Mouse (Mus musculus) gastrocnemius, postnatal 36 days (tissue): ENCODE data around the gene Cct4. TPM values are rescaled to one million over a fixed set of nuclear protein-coding genes. Genes with fewer than 3 reads are reported as not detected.

Experiments used
- DNase-seq, 2 experiments: peaks; one replicate each; pipeline ENCODE4 v3.0.0; 2022
- intact Hi-C: fragments of 180-260 bp; cut with DNase I; formaldehyde crosslinking; loops from one replicate; pipeline ENCODE4 v1.15.1; 2025
- long read RNA-seq, 2 experiments: library from polyadenylated mRNA; stranded (forward); transcript quantifications; one replicate each; pipeline ENCODE4 v2.0.0; 2021
- total RNA-seq, 2 experiments: library from RNA; stranded (reverse); gene quantifications; 2 replicates each; pipeline ENCODE4 v1.2.3; 2021

Cct4 gene
- 10 to 100 TPM; 88.5 to 98.1 TPM for total RNA-seq
- long read RNA-seq, experiment 1, transcript Cct4-204 (14 exons, 2,484 nt): major isoform, 106 of 112 reads
- long read RNA-seq, experiment 1, partial matches to known transcripts: 6 of 112 reads
- long read RNA-seq, experiment 1, other reads (novel, unspliced or antisense): 0 of 112 reads
- long read RNA-seq, experiment 2, transcript Cct4-204 (14 exons, 2,484 nt): major isoform, 141 of 150 reads
- long read RNA-seq, experiment 2, partial matches to known transcripts: 1 of 150 reads
- long read RNA-seq, experiment 2, other reads (novel, unspliced or antisense): 8 of 150 reads

DNA sequence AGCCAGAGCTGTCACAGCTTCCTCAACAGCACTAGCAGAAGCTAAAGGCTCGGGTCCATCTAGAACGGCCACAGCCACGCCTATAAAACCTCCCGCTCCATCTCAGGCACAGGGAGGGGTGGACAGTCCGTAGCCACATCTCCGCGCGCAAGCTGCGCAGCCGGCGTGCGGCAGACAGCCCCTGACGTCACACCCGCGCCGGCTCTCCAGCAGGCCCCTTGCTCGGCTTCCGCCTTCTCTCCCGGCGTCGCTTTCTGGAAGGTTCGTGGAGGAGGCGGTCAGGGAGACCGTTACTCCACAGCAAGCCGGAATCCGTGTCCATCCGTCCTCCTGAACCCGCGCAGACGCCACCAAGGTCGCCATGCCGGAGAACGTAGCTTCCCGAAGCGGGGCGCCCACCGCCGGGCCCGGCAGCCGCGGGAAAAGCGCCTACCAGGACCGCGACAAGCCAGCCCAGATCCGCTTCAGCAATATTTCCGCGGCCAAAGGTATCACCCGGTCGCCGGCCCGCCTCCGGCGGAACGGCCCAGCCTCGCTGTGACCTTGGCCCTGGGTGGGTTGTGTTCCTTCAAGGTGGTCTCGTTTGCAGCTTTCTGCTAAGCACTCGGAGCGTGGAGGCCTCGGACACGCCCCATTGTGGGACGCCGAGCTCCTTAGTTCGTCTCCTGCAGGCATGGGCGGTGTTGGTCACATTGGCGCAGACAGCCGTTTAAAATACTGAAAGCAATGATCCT, at the start of gene Cct4:
Gene Cct4, plus strand, starts transcription at position 127 of the 734 bp plus-strand sequence.
- intact Hi-C loops: no loop called here
- DNase-seq: peak; percentile 87 to 89

DNA sequence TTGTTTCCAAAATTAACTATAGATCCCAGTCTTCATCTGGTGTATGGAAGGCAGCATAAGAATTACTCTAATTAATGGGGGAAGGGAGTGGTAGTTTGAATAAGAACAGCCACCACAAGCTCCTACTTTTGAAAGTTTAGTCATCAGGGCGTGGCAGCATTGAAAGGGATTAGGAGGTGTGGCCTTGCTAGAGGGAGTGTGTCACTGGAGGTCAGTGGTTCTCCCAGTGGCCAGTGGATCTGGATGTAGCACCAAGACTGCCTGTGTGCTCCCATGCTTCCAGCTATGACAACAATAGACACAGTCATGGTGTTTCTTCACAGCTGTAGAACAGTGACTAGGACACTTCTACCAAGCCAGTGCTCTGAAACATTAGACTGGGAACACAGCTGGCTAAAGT, 41.2 kb upstream of the Cct4 start:
- DNase-seq: no peak
- intact Hi-C loops: no loop called here

DNA sequence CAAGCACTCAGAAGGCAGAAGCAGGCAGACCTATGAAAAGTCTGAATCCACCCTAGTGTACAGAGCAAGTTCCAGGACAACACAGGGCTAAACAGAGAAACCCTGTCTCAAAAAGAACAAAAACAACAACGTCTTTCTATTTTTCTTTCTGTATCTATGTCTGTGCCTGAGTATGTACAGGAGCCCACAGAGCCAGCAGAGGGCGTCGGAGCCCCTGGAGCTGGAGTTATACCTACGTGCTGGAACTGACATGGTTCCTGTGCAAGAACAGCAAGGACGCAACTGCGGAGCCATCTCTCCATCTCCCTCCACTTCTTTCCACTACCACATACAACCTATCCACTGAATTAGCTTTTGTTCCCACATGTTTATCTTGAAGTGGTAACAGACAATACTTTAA, 40.2 kb upstream of the Cct4 start:
- intact Hi-C loops: no loop called here
- no peak for DNase-seq

DNA sequence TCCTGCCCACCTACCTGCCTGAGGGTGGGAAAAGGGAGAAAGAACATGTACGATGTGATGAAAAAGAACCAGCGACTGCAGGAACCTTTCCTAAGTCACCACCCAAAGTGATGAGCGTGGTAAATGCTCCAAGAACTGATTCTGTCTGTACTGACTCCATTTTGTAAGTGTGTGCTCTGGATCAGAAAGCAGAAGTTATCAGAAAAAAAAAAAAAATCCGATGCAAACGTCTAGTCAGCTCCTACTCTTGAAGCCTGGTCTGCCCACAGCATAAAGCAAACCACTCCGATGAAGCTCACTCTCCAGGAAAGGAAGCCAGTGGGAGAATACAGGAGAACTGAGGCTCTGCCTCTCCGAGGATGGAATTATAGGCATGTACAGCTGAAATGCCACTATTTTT, 37.7 kb upstream of the Cct4 start:
- intact Hi-C loops: no loop called here
- no peak for DNase-seq

DNA sequence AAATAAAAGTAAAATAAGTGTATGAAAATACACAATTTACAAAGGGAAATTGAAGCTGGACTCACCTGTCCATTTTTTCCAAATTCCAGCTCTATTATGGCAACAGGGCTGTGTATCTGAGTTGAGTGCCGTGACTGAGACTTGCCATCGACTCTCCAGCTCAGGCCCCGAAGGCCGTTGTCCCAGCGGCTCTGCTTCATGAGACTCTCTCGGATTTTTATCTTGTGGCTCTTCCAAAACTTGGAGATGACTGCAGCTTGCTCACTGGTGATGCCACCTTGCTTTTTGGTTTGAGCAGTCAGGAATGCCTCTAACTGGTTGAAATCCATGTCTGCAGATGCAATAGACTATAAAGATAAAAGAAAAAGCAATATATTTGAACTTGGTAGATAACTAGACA, 34.0 kb upstream of the Cct4 start:
- intact Hi-C loops: loop anchor here (2.0 kb wide), 1 partner anchor 324 kb away; no protein-coding TSS in a partner anchor
- DNase-seq: no peak

- DNase-seq: peak in 1 of 2 experiments; percentile 41
- intact Hi-C loops: loop anchor here (2.0 kb wide), 1 partner anchor 324 kb away; no protein-coding TSS in a partner anchor
These were observed 33.5 kb upstream of the Cct4 start for GRCm38 (mm10) chr11:22956830-22957229.

DNA sequence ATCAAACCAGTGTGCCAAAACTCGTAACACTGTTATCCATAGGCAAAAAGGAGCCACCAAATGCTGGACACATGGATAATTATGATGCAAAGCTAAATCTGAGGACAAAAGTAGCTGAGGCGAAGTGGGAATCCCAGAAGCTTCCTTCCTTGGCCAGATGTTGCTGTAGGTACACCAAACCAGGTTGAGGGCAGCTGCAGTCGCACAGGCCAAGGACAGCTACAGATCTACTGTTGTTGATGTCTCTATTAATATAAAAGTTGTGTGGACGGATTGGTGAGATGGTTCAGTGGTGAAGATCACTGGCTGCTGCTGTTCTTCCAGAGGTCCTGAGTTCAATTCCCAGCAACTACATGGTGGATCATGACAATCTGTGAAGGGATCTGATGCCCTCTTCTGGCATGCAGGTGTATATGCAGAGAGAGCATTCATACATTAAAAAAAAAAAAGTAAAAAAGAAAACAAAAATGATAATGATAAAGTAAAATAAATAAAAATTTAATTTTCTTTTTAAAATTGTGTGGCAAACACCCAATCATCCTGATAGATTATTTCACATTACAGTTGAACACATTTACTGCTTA, 32.4 kb upstream of the Cct4 start:
- intact Hi-C loops: loop anchor here (2.0 kb wide), 1 partner anchor 325 kb away; no protein-coding TSS in a partner anchor
- no peak for DNase-seq

DNA sequence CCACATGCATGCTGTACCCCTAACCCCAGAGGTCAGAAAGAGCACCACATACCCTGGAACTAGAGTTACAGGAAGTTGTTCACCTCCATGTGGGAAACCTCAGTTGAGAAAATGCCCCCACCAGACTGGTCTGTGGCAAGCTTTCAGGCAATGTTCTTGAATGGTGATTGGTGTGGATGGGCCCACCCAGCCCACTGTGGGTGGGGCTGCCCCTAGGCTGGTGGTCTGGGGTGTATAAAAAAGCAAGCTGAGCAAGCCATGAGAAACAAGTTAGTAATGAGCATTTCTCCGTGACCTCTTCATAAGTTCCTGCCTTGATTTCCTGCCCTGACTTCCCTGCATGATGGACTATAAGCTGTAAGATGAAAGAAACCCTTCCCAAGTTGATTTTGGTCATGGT, 28.2 kb upstream of the Cct4 start:
- intact Hi-C loops: loop anchor here (10.0 kb wide), 1 partner anchor 727 kb away; no protein-coding TSS in a partner anchor
- no peak for DNase-seq

DNA sequence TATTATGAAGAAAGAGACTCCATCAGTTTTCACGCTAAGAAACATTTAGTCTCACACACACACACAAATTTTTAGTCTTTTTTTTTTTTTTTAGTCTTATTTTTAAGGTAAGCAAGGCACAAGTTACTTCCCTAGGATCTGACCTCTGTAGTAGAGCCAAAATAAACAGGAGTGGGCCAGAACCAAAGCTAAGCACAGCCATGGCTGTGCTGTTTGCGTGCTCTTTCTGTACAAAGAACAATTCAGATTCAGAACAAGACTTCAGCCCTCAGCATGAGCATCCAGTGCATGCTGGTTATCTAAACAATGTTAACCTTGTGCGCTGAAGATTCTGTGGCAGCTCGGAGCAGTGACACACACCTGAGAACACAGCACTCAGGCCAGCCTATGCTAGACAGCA, 25.9 kb upstream of the Cct4 start:
- no peak for DNase-seq
- intact Hi-C loops: loop anchor here (10.0 kb wide), 1 partner anchor 730 kb away; no protein-coding TSS in a partner anchor

GRCm38 (mm10) chr11:22965503-22965902, 24.8 kb upstream of the Cct4 start:
- intact Hi-C loops: loop anchor here (10.0 kb wide), 1 partner anchor 731 kb away; no protein-coding TSS in a partner anchor
- DNase-seq: no peak

- no peak for DNase-seq
- intact Hi-C loops: loop anchor here (10.0 kb wide), 1 partner anchor 735 kb away; no protein-coding TSS in a partner anchor
These were observed 20.8 kb upstream of the Cct4 start for GRCm38 (mm10) chr11:22969486-22969885.

- no peak for DNase-seq
- intact Hi-C loops: loop anchor here (5.0 kb wide), 1 partner anchor 338 kb away; no protein-coding TSS in a partner anchor
These were observed 19.8 kb upstream of the Cct4 start for GRCm38 (mm10) chr11:22970546-22970945.

DNA sequence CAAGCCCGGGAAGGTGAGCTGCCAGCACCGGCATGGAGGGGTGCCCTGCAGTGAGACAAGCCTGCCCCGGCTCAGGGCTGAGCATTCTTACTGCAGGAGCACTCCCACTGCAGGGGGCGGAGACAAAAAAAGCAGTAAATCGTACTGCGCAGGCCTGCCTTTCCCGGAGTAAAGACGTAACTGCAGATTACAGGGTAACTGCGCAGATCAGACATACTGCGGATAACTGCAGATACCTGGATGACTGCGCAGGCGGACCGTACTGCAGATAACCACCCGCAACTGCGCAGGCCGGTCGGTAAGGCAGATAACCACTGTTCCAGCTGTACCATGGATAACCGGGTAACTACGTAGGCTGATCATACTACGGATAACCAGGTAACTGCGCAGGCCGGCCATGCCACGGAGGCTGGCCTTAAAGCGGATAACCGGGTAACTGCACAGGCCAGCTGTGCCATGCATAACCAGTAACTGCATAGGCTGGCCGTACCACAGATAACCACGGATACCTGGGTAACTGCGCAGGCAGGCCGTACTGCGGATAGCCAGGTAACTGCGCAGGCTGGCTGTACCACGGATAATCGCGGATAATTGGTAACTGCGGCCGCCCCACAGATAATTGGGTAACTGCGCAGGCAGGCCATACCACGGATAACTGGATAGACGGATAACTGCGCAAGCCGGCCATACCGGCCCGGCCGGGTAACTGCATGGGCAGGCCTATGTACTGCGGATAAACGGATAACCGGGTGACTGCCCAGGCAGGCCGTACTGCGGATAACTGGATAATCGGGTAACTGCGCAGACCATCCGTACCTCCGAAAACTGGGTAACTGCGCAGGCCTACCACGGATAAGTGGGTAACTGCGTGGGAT, 18.2 kb upstream of the Cct4 start, which contains the start of gene Zrsr1:
Gene Zrsr1, plus strand, starts transcription at position 171 of the 875 bp plus-strand sequence.
- intact Hi-C loops: loop anchor here (5.0 kb wide), 1 partner anchor 340 kb away; no protein-coding TSS in a partner anchor
- peak; percentile 25 to 29 for DNase-seq

GRCm38 (mm10) chr11:22972746-22973526, 17.4 kb upstream of the Cct4 start:
- peak; percentile 69 to 82 for DNase-seq
- intact Hi-C loops: loop anchor here (5.0 kb wide), 1 partner anchor 341 kb away; no protein-coding TSS in a partner anchor

DNA sequence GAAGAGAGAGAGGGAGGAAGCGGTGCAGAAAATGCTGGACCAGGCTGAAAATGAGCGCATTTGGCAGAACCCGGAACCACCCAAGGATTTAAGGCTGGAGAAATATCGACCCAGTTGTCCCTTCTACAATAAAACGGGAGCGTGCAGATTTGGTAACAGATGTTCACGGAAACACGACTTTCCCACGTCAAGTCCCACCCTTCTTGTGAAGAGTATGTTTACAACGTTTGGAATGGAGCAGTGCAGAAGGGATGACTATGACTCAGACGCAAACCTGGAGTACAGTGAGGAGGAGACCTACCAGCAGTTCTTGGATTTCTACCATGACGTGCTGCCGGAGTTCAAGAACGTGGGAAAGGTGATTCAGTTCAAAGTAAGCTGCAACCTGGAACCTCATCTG, 16.7 kb upstream of the Cct4 start:
- DNase-seq: no peak
- intact Hi-C loops: loop anchor here (5.0 kb wide), 1 partner anchor 341 kb away; no protein-coding TSS in a partner anchor

DNA sequence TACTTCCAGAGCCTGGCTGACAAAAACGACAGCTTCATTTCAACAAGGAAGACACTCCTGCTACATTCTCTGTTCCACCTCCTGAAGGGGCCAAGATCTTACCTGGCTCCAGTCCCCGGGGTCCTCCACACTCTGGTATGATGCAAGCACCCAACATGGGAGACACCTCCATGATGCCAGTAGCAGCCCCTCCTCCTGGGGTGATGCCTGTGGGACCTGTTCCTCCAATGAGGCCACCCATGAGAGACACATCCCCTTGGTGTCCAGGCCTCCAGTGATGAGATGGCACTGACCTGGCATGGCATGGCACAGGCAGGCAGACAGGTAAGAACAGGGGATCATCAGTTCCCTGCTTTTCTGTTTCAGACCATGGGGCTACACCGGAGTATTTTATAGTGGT, 12.1 kb upstream of the Cct4 start:
- DNase-seq: no peak
- intact Hi-C loops: no loop called here

- DNase-seq: no peak
- intact Hi-C loops: no loop called here
These were observed 11.6 kb upstream of the Cct4 start for GRCm38 (mm10) chr11:22978711-22979110.

- intact Hi-C loops: no loop called here
- DNase-seq: no peak
These were observed 11.1 kb upstream of the Cct4 start for GRCm38 (mm10) chr11:22979221-22979620.

GRCm38 (mm10) chr11:22981041-22981440, 9.3 kb upstream of the Cct4 start:
- DNase-seq: no peak
- intact Hi-C loops: loop anchor here (2.0 kb wide), 1 partner anchor 278 kb away; no protein-coding TSS in a partner anchor
